Mouse (Mus musculus) adrenal gland, postnatal 36 days (tissue): ENCODE results near the gene Nhlrc3. TPM values are rescaled to one million over a fixed set of nuclear protein-coding genes. Genes with fewer than 3 reads are reported as not detected.

Experiments used
- total RNA-seq, 2 experiments: library from RNA; stranded (reverse); gene quantifications; 2 replicates each; pipeline ENCODE4 v1.2.3; 2021

Nhlrc3 gene
- total RNA-seq, 2 experiments from 2014 or later, result 11.1 to 11.4 TPM

Other genes starting within 250 kb of the Nhlrc3 start
- gene Proser1, start 334 bp upstream of the Nhlrc3 start, total RNA-seq, result 10 to 100 TPM; 17.5 to 18.8 TPM
- gene Stoml3, start 25.3 kb upstream of the Nhlrc3 start, total RNA-seq, result not detected
- under 1 TPM; 0.23 to 0.26 TPM for gene Frem2, start 194.0 kb upstream of the Nhlrc3 start, total RNA-seq